Mouse (Mus musculus) ES-Bruce4 (cell line): ENCODE results near the gene Ust.

Experiments
- CTCF ChIP-seq: IDR thresholded peaks from one replicate; pipeline ENCODE4 v1.8.1; 2011; ENCODE audit warnings: low read depth, low read length
- POLR2A ChIP-seq: IDR thresholded peaks from one replicate; pipeline ENCODE4 v1.8.1; 2011; ENCODE audit warnings: low read length; ENCODE audit not compliant: insufficient read depth

DNA sequence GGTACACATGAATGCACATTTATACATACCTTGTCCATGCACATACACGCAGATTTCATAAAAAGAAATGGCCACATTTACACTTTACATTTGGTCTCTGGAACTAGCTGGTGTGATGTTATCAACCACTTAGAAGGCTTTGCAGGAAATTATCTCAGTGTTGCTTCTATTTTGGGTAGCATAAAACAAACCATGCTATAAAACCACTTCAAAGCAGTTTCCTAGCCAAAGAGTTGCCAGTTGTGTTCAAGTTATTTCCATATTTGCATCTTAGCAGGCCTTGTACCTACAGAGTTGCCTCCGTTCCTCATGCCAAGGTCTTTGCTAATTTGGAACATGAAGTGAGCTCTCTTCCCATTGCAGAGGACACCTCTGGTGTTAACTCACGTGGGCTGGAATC, 13.0 kb upstream of the Ust start:
- TF ChIP-seq POLR2A (no peak), CTCF (no peak)
